Mouse (Mus musculus): Measurements from ENCODE around the gene Impg2. TPM values are rescaled to one million over a fixed set of nuclear protein-coding genes. Genes with fewer than 3 reads are reported as not detected.

Impg2 gene
- polyA plus RNA-seq (2016; fragmentation: Nextera tagmentation; extraction: Ambion mirVana): 0.07 TPM in 2 replicates

GRCm38 (mm10) chr16:56204051-56204450, at the start of gene Impg2:
Gene Impg2 (plus strand): TSS chr16:56204313.
- Histone ChIP-seq H3K4me3 (no peak within 1 kb of the TSS), H3K27me3 (ENCODE audit: insufficient read depth, poor library complexity, severe bottlenecking) (no peaks in the 10 kb centered on the region), H3K36me3 (no peaks in the 10 kb centered on the region), H3K4me1 (replicated peaks) (no peaks in the 10 kb centered on the region), H3K27ac (no peak within 1 kb of the TSS), H3K9me3 (no peaks in the 10 kb centered on the region)
- WGBS: 77% methylated on average over 6 of the region's 6 CpGs
- DNase-seq (ENCODE audit: low spot score): no peak

- Histone ChIP-seq H3K9me3 (no peaks in the 10 kb centered on the region), H3K4me1 (replicated peaks) (no peaks in the 10 kb centered on the region)
Observed at GRCm38 (mm10) chr16:56163466-56163865, 40.6 kb upstream of the Impg2 start.

GRCm38 (mm10) chr16:56170247-56170646, 33.9 kb upstream of the Impg2 start:
- H3K27me3 ChIP-seq (ENCODE audit: insufficient read depth, poor library complexity, severe bottlenecking): no peaks in the 10 kb centered on the region
- no peaks in the 10 kb centered on the region for H3K4me1 ChIP-seq (replicated peaks)
- H3K27ac ChIP-seq: no peak overlapping the region
- H3K9me3 ChIP-seq: no peaks in the 10 kb centered on the region
- H3K4me3 ChIP-seq: no peak overlapping the region
- H3K36me3 ChIP-seq: peaks cover 28% of the 10 kb centered on the region
- no peak for DNase-seq (ENCODE audit: low spot score)

More at GRCm38 (mm10) chr16:56163466-56163865, 40.6 kb upstream of the Impg2 start:
- WGBS: 90% methylated on average over 7 of the region's 7 CpGs
- Histone ChIP-seq H3K27me3 (ENCODE audit: insufficient read depth, poor library complexity, severe bottlenecking) (no peaks in the 10 kb centered on the region), H3K36me3 (peaks cover 17% of the 10 kb centered on the region), H3K27ac (no peak overlapping the region), H3K4me3 (no peak overlapping the region)
- DNase-seq (ENCODE audit: low spot score): no peak

GRCm38 (mm10) chr16:56175867-56176581, 28.1 kb upstream of the Impg2 start:
- no peak overlapping the region for H3K4me3 ChIP-seq
- H3K36me3 ChIP-seq: peaks cover 38% of the 10 kb centered on the region
- DNase-seq (ENCODE audit: low spot score): peak; percentile 6
- H3K9me3 ChIP-seq: no peaks in the 10 kb centered on the region
- 72% methylated on average over 8 of the region's 8 CpGs for WGBS
- no peaks in the 10 kb centered on the region for H3K4me1 ChIP-seq (replicated peaks)
- no peak overlapping the region for H3K27ac ChIP-seq
- no peaks in the 10 kb centered on the region for H3K27me3 ChIP-seq (ENCODE audit: insufficient read depth, poor library complexity, severe bottlenecking)

GRCm38 (mm10) chr16:56186863-56187262, 17.2 kb upstream of the Impg2 start:
- no peaks in the 10 kb centered on the region for H3K27me3 ChIP-seq (ENCODE audit: insufficient read depth, poor library complexity, severe bottlenecking)

GRCm38 (mm10) chr16:56188198-56188597, 15.9 kb upstream of the Impg2 start:
- Histone ChIP-seq H3K4me3 (no peak overlapping the region), H3K9me3 (no peaks in the 10 kb centered on the region; the same call in 1 of the 2 replicates)
- WGBS: 94% methylated on average over 9 of the region's 9 CpGs

More at GRCm38 (mm10) chr16:56186863-56187262, 17.2 kb upstream of the Impg2 start:
- Histone ChIP-seq H3K4me1 (replicated peaks) (no peaks in the 10 kb centered on the region), H3K9me3 (no peaks in the 10 kb centered on the region; the same call in 1 of the 2 replicates), H3K4me3 (no peak overlapping the region), H3K36me3 (peaks cover 45% of the 10 kb centered on the region), H3K27ac (no peak overlapping the region)
- DNase-seq (ENCODE audit: low spot score): no peak
- 95% methylated on average over 4 of the region's 4 CpGs for whole genome bisulfite sequencing

GRCm38 (mm10) chr16:56212740-56213139, 8.6 kb downstream of the Impg2 start:
- Histone ChIP-seq H3K9me3 (no peaks in the 10 kb centered on the region), H3K27me3 (ENCODE audit: insufficient read depth, poor library complexity, severe bottlenecking) (no peaks in the 10 kb centered on the region), H3K36me3 (no peaks in the 10 kb centered on the region), H3K27ac (no peak overlapping the region), H3K4me3 (no peak overlapping the region), H3K4me1 (replicated peaks) (no peaks in the 10 kb centered on the region)
- DNase-seq (ENCODE audit: low spot score): no peak
- 84% methylated on average over 3 of the region's 3 CpGs for WGBS

More at GRCm38 (mm10) chr16:56188198-56188597, 15.9 kb upstream of the Impg2 start:
- Histone ChIP-seq H3K27me3 (ENCODE audit: insufficient read depth, poor library complexity, severe bottlenecking) (no peaks in the 10 kb centered on the region), H3K27ac (no peak overlapping the region), H3K4me1 (replicated peaks) (no peaks in the 10 kb centered on the region), H3K36me3 (peaks cover 32% of the 10 kb centered on the region)
- DNase-seq (ENCODE audit: low spot score): no peak

- H3K9me3 ChIP-seq: no peaks in the 10 kb centered on the region
- H3K4me1 ChIP-seq (replicated peaks): no peaks in the 10 kb centered on the region
- DNase-seq (ENCODE audit: low spot score): no peak
- no peak overlapping the region for H3K27ac ChIP-seq
- H3K4me3 ChIP-seq: no peak overlapping the region
- no peaks in the 10 kb centered on the region for H3K36me3 ChIP-seq
- H3K27me3 ChIP-seq (ENCODE audit: insufficient read depth, poor library complexity, severe bottlenecking): no peaks in the 10 kb centered on the region
Observed at GRCm38 (mm10) chr16:56227686-56228085, 23.6 kb downstream of the Impg2 start.

- no peaks in the 10 kb centered on the region for H3K36me3 ChIP-seq
- H3K4me3 ChIP-seq: no peak overlapping the region
- H3K27me3 ChIP-seq (ENCODE audit: insufficient read depth, poor library complexity, severe bottlenecking): no peaks in the 10 kb centered on the region
- H3K27ac ChIP-seq: no peak overlapping the region
- no peak for DNase-seq (ENCODE audit: low spot score)
- no peaks in the 10 kb centered on the region for H3K4me1 ChIP-seq (replicated peaks)
- WGBS: 64% methylated on average over 2 of the region's 2 CpGs
- H3K9me3 ChIP-seq: no peaks in the 10 kb centered on the region
Observed at GRCm38 (mm10) chr16:56229455-56229854, 25.3 kb downstream of the Impg2 start.

- Histone ChIP-seq H3K4me1 (replicated peaks) (no peaks in the 10 kb centered on the region), H3K36me3 (no peaks in the 10 kb centered on the region), H3K27me3 (ENCODE audit: insufficient read depth, poor library complexity, severe bottlenecking) (no peaks in the 10 kb centered on the region), H3K27ac (no peak overlapping the region), H3K4me3 (no peak overlapping the region), H3K9me3 (no peaks in the 10 kb centered on the region)
- 56% methylated on average over 10 of the region's 10 CpGs for WGBS
- DNase-seq (ENCODE audit: low spot score): peak; percentile 16
Observed at GRCm38 (mm10) chr16:56231300-56231699, 27.2 kb downstream of the Impg2 start.

GRCm38 (mm10) chr16:56232736-56233135, 28.6 kb downstream of the Impg2 start:
- H3K9me3 ChIP-seq: no peaks in the 10 kb centered on the region
- no peak overlapping the region for H3K27ac ChIP-seq
- DNase-seq (ENCODE audit: low spot score): no peak
- H3K4me1 ChIP-seq (replicated peaks): no peaks in the 10 kb centered on the region
- no peaks in the 10 kb centered on the region for H3K36me3 ChIP-seq
- H3K4me3 ChIP-seq: no peak overlapping the region
- WGBS: 90% methylated on average over 10 of the region's 10 CpGs
- H3K27me3 ChIP-seq (ENCODE audit: insufficient read depth, poor library complexity, severe bottlenecking): no peaks in the 10 kb centered on the region

- 94% methylated on average over 3 of the region's 3 CpGs for WGBS
- Histone ChIP-seq H3K4me1 (replicated peaks) (no peaks in the 10 kb centered on the region), H3K9me3 (no peaks in the 10 kb centered on the region), H3K4me3 (no peak overlapping the region), H3K36me3 (no peaks in the 10 kb centered on the region), H3K27me3 (ENCODE audit: insufficient read depth, poor library complexity, severe bottlenecking) (no peaks in the 10 kb centered on the region), H3K27ac (no peak overlapping the region)
- DNase-seq (ENCODE audit: low spot score): no peak
Observed at GRCm38 (mm10) chr16:56246031-56246430, 41.9 kb downstream of the Impg2 start.

GRCm38 (mm10) chr16:56273917-56274316, 69.8 kb downstream of the Impg2 start:
- 89% methylated on average over 1 of the region's 1 CpGs for WGBS
- no peaks in the 10 kb centered on the region for H3K9me3 ChIP-seq
- H3K4me1 ChIP-seq (replicated peaks): no peaks in the 10 kb centered on the region
- H3K27ac ChIP-seq: no peak overlapping the region
- no peak overlapping the region for H3K4me3 ChIP-seq
- no peak for DNase-seq (ENCODE audit: low spot score)
- H3K27me3 ChIP-seq (ENCODE audit: insufficient read depth, poor library complexity, severe bottlenecking): no peaks in the 10 kb centered on the region
- no peaks in the 10 kb centered on the region for H3K36me3 ChIP-seq
